Mouse (Mus musculus) small intestine, adult 2 months (tissue): Measurements from ENCODE around the gene Smarca4. TPM values are rescaled to one million over a fixed set of nuclear protein-coding genes. Genes with fewer than 3 reads are reported as not detected.
A peak's percentile ranks its signal among the peaks of the same experiment; 100 is the strongest.

Experiments used
- H3K27ac ChIP-seq: fragments of 200-500 bp; 2 replicates; pipeline ENCODE4 v1.5.1; 2012; ENCODE audit warnings: low read depth, low read length, control low read depth, inconsistent platforms; ENCODE audit not compliant: insufficient read depth
- H3K27me3 ChIP-seq: fragments of 200-500 bp; 2 replicates; pipeline ENCODE4 v1.6.1; 2012; ENCODE audit warnings: mild to moderate bottlenecking, moderate library complexity, low read length, inconsistent platforms; ENCODE audit not compliant: control insufficient read depth, insufficient read depth
- H3K36me3 ChIP-seq: fragments of 200-500 bp; 2 replicates; pipeline ENCODE4 v1.6.1; 2012; ENCODE audit warnings: mild to moderate bottlenecking, low read length, control low read depth, inconsistent platforms; ENCODE audit not compliant: control insufficient read depth, insufficient read depth
- H3K4me1 ChIP-seq: fragments of 200-500 bp; 2 replicates; pipeline ENCODE4 v1.6.1; 2012; ENCODE audit warnings: low read length, inconsistent platforms, mixed read lengths; ENCODE audit not compliant: control insufficient read depth, insufficient read depth, insufficient read length
- H3K4me3 ChIP-seq: fragments of 200-500 bp; 2 replicates; pipeline ENCODE4 v1.5.1; 2012; ENCODE audit warnings: low read depth, mild to moderate bottlenecking, control low read depth, inconsistent platforms, low read length, moderate library complexity
- CTCF ChIP-seq: fragments of 200-500 bp; IDR thresholded peaks from 2 replicates; pipeline ENCODE4 v1.5.1; 2012; ENCODE audit warnings: low read depth, mild to moderate bottlenecking, control low read depth, inconsistent platforms, low read length, moderate library complexity, mixed read lengths; ENCODE audit not compliant: insufficient replicate concordance, insufficient read length; ENCODE audit errors: extremely low read depth
- POLR2A ChIP-seq: fragments of 200-500 bp; IDR thresholded peaks from 2 replicates; pipeline ENCODE4 v1.6.1; 2012; ENCODE audit warnings: low read depth, mild to moderate bottlenecking, control low read depth, inconsistent platforms, low read length, moderate library complexity
- WGBS: fragments of 180-500 bp; shearing (Covaris S2); methylation state at CpG from one replicate; pipeline ENCODE4 v1.1.7; 2018; 5-methylcytosine and 5-hydroxymethylcytosine counted together
- polyA plus RNA-seq: library from polyadenylated mRNA; depleted of rRNA; stranded (reverse); fragments of >200 nt; gene quantifications from 2 replicates; pipeline ENCODE4 v1.2.3, GENCODE M21; 2012

Gene Smarca4
- polyA plus RNA-seq, 1 experiment: 34.1 TPM

- H3K27me3 ChIP-seq: no peaks in the 10 kb centered on the region
- H3K4me1 ChIP-seq: peaks cover 7% of the 10 kb centered on the region
- 93% methylated on average over 7 of the region's 7 CpGs for WGBS
- TF ChIP-seq CTCF: no peak
- TF ChIP-seq POLR2A: no peak
- H3K4me3 ChIP-seq: no peak overlapping the region
- H3K36me3 ChIP-seq: peaks cover 84% of the 10 kb centered on the region
- H3K27ac ChIP-seq: no peak overlapping the region
Observed at GRCm38 (mm10) chr9:21738776-21739175, 122.8 kb downstream of the Smarca4 start.

- Histone ChIP-seq H3K27ac (no peak overlapping the region), H3K36me3 (peaks cover 85% of the 10 kb centered on the region), H3K27me3 (no peaks in the 10 kb centered on the region), H3K4me3 (no peak overlapping the region), H3K4me1 (0 out of 2 replicates have a peak, but pooled peaks cover 2% of the 10 kb centered on the region)
- WGBS: 92% methylated on average over 14 of the region's 14 CpGs
- no peak for TF ChIP-seq POLR2A
- TF ChIP-seq CTCF: no peak
Observed at GRCm38 (mm10) chr9:21740427-21740826, 124.5 kb downstream of the Smarca4 start.

- Histone ChIP-seq H3K36me3 (peaks cover 89% of the 10 kb centered on the region), H3K27me3 (no peaks in the 10 kb centered on the region), H3K4me3 (no peak overlapping the region), H3K27ac (no peak overlapping the region), H3K4me1 (0 out of 2 replicates have a peak, but pooled peaks cover under 1% of the 10 kb centered on the region)
- WGBS: 84% methylated on average over 11 of the region's 11 CpGs
- no peak for TF ChIP-seq POLR2A
- no peak for TF ChIP-seq CTCF
Observed at GRCm38 (mm10) chr9:21741514-21741913, 125.5 kb downstream of the Smarca4 start.

GRCm38 (mm10) chr9:21747238-21747774 is 131.3 kb downstream of the Smarca4 start:
- Histone ChIP-seq H3K27me3 (no peaks in the 10 kb centered on the region), H3K27ac (no peak overlapping the region), H3K36me3 (peaks cover 76% of the 10 kb centered on the region), H3K4me3 (no peak overlapping the region), H3K4me1 (peaks cover 7% of the 10 kb centered on the region)
- TF ChIP-seq CTCF (no peak), POLR2A (no peak)
- WGBS: 74% methylated on average over 3 of the region's 3 CpGs

GRCm38 (mm10) chr9:21748033-21748432 is 132.1 kb downstream of the Smarca4 start:
- 11% methylated on average over 7 of the region's 7 CpGs for WGBS
- no peak overlapping the region for H3K4me3 ChIP-seq
- TF ChIP-seq CTCF: no peak
- TF ChIP-seq POLR2A: no peak
- H3K36me3 ChIP-seq: peaks cover 70% of the 10 kb centered on the region
- 0 out of 2 replicates have a peak overlapping the region, but pooled peaks have one; percentile 15 for H3K27ac ChIP-seq
- no peaks in the 10 kb centered on the region for H3K27me3 ChIP-seq
- peaks cover 9% of the 10 kb centered on the region for H3K4me1 ChIP-seq

GRCm38 (mm10) chr9:21748491-21748890 is 132.5 kb downstream of the Smarca4 start:
- TF ChIP-seq POLR2A: no peak
- TF ChIP-seq CTCF: no peak
- Histone ChIP-seq H3K27me3 (no peaks in the 10 kb centered on the region), H3K4me3 (no peak overlapping the region), H3K36me3 (peaks cover 69% of the 10 kb centered on the region), H3K4me1 (peaks cover 12% of the 10 kb centered on the region), H3K27ac (no peak overlapping the region)
- WGBS: 69% methylated on average over 10 of the region's 10 CpGs

- Histone ChIP-seq H3K36me3 (peaks cover 59% of the 10 kb centered on the region), H3K27me3 (no peaks in the 10 kb centered on the region), H3K27ac (no peak overlapping the region), H3K4me1 (peaks cover 19% of the 10 kb centered on the region), H3K4me3 (no peak overlapping the region)
- WGBS: 87% methylated on average over 6 of the region's 6 CpGs
- TF ChIP-seq CTCF (no peak), POLR2A (no peak)
Observed at GRCm38 (mm10) chr9:21749382-21750118, 133.6 kb downstream of the Smarca4 start.
